Mouse (Mus musculus): Measurements from ENCODE around the gene Mindy2.
"Not testable (repeated sequence)": the region's sequence is repeated elsewhere in the genome, so short reads cannot be mapped to it uniquely, and the experiment has no call there.

Gene Mindy2

GRCm38 (mm10) chr9:70584641-70585040 lies 72.3 kb downstream of the Mindy2 start:
- DNase-seq (ENCODE audit: low spot score), result peak; percentile 32

DNA sequence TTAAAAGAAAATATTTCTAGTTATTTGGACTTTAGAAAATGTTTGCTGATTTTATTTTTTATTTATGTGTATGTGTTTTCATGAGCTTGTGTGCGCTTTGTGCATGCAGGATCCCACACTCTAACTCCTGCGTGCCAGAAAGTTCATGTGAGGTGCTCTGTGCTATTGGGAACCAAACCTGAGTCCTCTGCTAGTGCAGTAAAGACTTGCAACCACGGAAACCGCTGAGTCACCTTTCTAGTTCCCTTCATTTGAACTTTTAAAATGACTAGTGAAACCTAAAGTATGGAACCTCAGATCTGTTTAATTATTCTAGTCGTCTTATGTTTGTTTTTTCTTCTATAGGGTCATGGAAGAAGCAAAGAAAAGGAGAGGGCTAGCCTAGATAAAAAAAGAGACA lies 76.0 kb downstream of the Mindy2 start:
- DNase-seq (ENCODE audit: low spot score), result no peak

DNA sequence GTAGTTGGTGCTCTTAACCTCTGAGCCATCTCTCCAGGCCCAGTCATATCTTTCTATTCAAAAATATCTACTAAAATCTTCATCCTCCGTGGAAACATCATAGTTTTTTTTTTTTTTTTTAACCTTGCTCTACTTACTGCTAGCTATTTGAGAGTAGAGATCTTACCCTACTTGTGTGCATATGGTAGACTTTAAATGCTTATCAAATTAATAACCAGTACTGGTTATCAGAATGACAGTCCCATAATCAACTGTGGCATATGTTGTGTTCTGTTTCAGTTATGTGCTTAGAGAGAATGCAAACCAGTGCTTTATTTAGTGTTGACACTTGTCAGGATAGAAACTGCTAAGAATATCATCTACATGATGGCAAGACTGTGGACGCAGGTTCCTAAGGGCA lies 78.9 kb downstream of the Mindy2 start:
- DNase-seq (ENCODE audit: low spot score), result no peak

DNA sequence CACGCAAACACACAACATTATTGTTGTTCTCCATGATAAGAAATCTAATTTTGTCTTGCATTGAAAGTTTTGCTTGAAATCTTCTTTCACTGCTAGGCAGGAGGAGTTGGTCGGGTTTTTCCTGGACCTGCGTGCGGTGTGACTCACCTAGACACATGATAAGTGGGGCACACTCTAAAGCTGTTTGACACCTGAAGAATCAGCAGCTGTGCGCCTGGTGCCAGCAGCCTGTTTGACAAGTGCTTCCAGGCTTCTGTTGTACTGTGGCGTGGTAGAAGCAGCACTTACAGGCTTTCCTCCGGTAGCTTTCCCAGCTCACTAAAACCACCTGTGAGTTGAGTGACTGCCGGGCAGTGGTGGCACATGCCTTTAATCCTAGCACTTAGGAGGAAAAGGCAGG lies 86.6 kb downstream of the Mindy2 start:
- DNase-seq (ENCODE audit: low spot score), result no peak

DNA sequence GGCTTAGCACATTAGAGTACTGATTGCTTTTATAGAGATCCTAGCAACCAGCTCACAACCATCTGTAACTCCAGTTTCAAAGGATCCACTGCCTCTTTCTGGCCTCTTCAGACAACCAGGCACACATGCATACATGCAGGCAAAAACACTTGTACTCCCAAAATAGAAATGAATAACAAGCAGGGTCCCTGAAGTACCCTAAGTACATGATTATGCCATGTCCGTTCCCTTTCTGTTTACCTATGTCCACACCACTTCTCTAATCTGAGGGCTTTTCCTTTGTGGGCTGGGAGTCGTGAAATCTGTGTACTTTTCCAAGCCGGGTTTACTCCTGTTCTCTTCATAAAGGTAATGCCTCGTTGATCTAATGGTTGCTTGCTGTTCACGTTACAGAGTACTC lies 89.3 kb downstream of the Mindy2 start:
- no peak for DNase-seq (ENCODE audit: low spot score)

GRCm38 (mm10) chr9:70562825-70563224 lies 94.1 kb downstream of the Mindy2 start:
- no peak for DNase-seq (ENCODE audit: low spot score)

GRCm38 (mm10) chr9:70556796-70557195 lies 100.2 kb downstream of the Mindy2 start:
- no peak for DNase-seq (ENCODE audit: low spot score)

- DNase-seq (ENCODE audit: low spot score), result no peak
These were observed 101.5 kb downstream of the Mindy2 start for GRCm38 (mm10) chr9:70555431-70555830.

GRCm38 (mm10) chr9:70552233-70552632 lies 104.7 kb downstream of the Mindy2 start:
- DNase-seq (ENCODE audit: low spot score), result not testable (repeated sequence)

- DNase-seq (ENCODE audit: low spot score), result no peak
These were observed 105.5 kb downstream of the Mindy2 start for GRCm38 (mm10) chr9:70551524-70551923.

Measured in T-cell, adult 2 months (primary cell).